Mouse (Mus musculus) frontal cortex, postnatal 10 days (tissue): ENCODE results near the gene E130208F15Rik.
A peak's percentile ranks its signal among the peaks of the same experiment; 100 is the strongest.

Experiments
- DNase-seq, 2 experiments: peaks; one replicate each; pipeline ENCODE4 v3.0.0; 2022; ENCODE audit warnings: low spot score in 2 of 2, mixed read lengths in 1 of 2

E130208F15Rik gene

DNA sequence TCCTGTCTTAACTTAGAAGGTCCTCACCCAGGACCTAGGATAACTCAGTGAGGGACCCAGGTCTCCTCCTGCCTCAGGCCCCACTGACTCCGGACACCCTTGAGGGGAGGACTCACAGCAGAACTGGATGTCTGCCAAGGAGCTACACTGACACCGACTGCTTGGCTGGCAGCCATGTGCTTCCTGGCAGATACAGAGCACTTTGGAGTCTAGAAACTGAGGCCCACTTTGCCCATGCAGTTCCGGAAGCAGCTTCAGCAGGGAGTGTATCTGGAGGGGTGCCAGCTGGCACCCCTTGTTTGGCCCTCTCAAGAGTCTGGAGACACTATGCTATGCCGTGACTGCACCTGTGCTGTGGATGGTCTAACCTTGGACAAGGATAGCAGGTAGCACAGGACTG is 11.9 kb downstream of the E130208F15Rik start:
- DNase-seq = peak; percentile 77 to 79

DNA sequence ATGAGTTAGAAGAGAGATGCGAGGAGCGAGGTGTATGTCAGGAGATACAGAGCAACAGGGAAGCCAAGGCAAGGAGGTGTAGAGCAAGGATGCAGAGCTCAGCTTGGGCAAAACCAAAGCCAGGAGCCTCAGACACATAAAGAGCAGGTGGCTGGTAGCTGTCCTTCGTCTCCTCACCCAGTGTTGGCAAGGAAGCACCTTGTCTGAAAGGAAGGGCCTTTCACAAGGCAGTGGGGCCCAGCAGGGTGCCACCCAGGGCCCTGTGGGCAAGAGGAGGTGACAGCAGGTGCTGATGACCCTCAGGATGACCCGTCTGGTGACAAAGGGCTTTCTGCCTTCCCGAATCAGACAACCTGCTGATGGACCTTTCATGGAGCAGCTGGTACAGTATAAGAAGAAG is 13.0 kb downstream of the E130208F15Rik start:
- DNase-seq = no peak

DNA sequence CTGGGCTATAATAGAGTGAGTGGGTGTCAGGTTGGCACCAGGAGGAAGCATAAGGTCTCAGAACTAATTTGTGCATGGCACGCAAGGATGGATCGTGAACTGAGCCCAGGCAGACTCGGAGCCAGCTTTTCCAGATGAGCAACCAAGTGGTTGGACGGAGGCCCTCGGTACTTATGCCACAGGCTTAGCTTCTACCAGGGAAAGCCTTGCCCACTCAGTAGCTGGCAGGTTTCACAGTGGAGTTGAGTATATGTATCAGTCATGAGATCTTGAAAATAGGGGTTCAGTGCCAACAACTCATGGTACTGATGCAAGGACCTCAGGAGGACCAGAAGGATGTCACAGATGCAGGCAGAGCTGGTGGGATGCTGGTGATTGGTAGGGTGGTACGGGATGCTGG is 14.1 kb downstream of the E130208F15Rik start:
- DNase-seq = no peak

DNA sequence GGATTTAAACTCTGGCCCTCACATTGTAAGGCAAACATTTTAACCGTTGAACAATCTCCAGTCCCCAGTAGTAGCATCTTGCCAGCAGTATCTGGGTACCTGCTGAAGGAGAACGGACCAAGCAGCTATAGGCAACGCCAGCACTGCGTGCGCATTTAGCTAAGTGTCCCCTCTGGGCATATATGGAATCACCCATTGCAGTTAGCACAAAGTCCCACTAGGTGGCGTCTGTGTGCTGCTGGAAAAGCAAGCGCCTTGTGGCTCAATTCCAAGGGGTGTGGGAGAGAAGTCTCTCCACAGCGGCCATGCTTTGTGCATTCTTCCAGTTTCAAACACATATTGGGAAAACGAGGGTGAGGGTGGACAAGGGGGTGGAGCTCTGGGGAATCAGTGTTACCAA is 14.8 kb downstream of the E130208F15Rik start:
- DNase-seq = peak; percentile 73 to 87

DNA sequence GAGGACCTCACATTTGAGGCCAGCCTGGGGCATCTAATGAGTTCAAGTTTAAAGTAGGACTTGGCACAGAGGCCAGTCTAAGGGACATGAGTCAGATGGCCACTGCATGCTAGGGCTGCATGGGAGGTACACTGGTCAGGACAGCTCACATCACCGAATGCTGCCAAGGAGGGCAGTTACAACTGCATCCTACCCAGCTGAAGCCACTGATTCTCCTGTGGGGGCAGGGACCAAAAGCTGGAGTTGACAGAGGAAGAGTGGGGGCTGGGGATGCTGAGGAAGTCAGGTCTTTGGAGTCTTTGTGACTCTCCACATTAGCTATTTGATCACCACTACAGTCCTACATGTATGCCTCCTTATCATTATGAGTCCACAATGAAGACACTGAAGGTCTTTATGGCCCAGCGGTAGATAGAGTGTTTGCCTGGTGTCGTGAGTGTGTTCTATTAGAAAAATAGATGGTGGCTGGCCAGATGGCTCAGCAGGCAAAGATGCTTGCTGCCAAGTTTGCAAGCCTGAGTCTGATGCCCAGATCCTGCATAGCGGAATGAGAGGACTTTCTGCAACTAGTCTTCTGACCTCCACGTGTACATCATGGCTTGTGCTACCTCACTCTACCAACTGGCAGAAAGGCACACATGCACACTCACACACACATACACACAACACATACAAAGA is 18.0 kb downstream of the E130208F15Rik start:
- no peak for DNase-seq

DNA sequence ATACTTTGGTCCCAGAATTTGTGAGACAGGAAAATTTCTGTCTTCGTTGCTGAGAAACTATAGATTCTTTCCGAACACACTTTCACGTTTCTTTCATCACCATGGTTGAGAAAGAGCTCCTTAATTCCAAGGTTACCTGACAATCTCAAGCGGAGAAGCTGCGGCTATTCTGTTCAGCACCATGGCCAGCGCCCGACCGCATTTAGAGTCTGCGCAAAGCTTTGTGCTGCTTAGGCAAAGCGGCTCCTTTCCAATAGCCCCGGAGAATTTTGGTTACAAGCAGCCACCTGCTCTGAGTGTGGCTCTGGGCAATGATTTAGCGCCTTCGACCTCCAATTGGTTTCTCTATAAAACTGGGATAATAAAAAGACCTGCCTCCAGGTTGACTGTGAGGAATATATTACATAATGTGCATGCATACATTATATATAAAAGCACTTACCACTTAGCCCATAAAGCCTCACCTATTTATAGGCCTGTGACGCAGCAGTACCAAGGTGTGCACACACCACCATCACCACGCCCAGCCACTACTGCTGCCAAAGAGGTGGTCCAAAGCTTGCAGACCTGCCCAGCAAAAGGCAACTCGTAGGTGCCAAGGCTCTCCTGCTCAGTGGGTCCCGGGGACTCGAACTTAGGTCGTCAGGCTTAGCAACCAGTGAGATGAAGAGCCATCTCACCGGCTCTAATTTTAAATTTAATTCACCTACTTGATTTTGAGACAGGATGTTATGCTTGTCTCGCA is 25.3 kb downstream of the E130208F15Rik start:
- no peak for DNase-seq

DNA sequence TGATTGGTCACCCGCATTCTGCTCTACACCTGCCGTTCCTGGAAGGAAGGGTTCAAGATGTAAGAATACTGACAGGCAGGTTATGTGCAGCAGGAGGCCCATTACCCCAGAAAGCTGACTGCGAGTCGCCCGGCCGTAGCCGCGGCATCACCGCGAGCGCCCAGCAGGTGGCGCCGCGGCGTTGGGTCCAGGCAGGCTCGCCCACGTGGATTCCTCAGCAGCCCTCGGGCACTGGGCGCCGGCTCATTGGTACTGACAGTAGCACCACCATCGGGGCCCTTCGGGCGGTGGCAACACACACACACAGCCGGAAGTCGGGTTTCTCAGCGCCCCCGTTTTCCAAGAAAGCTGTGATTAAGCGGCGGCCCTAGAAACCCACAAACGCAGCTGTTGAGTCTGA is 26.3 kb downstream of the E130208F15Rik start:
- DNase-seq = peak; percentile 72 to 73

DNA sequence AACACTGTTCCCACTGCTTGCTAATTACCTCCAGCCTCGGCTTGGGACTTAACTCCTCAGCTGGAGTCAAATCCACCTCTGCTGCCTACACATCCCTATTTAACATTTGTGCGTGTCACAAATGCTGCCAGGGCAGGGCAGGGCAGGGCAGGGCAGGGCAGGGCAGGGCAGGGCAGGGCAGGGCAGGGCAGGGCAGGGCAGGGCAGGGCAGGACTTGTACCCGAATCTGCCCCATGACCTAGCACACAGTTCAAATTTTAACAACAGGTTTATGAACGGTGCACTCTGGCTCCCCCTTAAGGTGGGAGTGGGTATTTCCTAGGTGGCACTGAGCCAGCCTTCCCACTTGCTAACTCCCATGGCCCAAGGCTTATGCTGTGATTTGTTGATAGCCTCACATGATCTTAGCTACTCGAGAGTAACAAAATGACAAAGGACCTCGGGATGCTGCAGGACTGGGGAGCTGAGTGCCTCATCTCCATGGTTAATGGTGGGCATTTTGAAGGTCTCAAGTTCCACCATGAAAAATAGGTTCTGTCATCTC is 31.8 kb downstream of the E130208F15Rik start:
- DNase-seq = no peak

DNA sequence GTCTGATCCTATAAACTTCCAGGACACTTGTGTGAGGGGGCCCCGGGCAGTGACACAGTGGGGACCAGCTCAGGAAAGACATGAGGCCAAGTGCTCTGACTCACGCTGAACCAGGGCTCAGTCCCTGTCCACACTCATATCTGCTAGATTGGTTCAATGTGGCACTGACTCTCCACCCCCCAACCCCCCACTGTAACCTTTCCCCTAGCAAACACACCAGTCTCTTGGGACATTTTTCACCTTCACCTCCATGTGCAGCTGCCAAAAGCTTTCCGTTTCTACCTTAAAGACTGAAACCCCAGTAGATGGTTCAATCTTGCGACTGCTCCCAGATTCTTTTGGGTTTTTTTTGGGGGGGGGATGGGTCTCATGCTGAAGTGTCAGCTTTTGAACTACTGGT is 32.5 kb downstream of the E130208F15Rik start:
- DNase-seq = no peak

DNA sequence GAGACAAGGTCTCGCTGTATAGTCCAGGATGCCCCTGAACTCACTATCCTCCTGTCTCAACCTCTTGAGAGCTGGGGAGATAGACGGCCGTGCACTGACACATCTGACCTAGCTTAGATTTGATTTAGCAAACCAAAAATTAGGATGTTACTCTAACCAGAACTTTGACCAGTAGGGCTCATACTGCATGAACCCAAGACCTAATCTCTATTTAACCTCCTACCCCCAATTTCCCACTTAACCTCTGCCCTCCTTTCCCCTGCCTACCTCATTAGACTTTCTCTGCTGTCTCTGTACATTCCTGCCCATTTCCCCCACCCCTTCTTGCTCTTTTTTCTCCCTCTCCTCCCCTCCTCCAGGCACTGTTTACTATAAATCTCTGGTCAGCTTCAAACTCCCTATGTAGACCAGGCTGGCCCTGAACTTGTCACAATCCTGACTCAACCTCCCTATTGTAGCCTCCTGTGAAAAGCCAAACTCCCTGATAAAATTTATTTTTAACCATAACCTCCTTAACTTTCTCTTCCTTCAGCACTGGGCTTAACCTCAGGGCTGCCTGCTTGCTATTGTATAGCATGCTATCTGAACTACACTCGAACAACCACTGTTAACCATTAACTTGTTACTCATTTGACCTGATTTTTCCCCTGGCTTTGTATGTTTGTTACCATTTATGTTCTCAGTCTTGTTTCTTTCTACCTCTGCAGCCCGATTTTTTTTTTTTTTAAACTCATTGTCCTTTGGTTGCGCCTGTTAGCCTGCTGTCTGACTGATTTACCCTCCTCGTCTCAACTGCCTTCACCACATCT is 37.0 kb downstream of the E130208F15Rik start:
- no peak for DNase-seq

DNA sequence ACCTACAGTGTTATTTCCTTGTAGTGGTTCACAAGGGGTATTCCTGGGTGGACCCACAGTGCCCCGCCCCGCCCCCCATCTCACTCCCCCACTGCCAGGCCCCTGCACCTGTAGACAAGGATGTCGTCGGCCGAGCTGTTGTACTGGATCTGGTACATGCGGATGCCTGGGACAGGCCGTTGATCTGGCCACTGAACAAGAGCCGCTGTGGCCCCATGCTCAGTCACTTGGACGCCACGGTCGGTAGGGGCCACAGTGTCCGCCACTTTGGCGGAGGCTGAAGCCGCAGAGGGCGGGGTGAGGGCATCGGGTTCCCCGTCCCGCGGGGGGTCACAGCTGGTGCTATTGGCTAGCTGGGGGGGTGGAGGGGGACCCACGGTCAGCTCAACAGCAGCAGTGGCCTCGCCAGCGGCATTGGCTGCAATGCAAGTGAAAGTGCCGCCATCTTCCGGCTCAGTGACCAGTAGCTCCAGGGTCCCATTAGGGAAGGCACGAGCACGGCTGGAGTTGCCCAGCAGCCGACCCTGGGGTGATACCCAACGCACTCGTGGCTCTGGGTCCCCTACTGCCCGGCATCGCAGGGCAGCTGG is 37.8 kb downstream of the E130208F15Rik start:
- DNase-seq = no peak

DNA sequence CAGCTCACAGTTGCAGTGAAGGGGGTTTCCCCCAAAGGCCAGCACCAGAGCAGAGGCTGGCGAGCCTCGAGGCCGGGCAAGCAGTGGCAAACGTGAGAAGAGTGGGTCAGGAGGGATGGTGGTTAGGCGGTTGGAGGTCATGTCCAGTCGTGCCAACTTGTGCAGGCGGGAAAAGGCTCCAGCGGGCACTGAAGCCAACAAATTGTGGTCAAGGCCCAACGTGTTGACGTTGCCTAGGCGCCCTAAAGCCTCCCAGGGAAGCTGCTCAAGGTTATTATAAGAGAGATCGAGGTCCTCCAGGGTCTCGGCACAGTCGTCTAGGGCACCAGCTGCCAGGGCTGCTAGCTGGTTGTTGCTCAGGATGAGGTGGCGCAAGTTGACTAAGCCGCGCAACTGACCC is 38.5 kb downstream of the E130208F15Rik start:
- DNase-seq = no peak

DNA sequence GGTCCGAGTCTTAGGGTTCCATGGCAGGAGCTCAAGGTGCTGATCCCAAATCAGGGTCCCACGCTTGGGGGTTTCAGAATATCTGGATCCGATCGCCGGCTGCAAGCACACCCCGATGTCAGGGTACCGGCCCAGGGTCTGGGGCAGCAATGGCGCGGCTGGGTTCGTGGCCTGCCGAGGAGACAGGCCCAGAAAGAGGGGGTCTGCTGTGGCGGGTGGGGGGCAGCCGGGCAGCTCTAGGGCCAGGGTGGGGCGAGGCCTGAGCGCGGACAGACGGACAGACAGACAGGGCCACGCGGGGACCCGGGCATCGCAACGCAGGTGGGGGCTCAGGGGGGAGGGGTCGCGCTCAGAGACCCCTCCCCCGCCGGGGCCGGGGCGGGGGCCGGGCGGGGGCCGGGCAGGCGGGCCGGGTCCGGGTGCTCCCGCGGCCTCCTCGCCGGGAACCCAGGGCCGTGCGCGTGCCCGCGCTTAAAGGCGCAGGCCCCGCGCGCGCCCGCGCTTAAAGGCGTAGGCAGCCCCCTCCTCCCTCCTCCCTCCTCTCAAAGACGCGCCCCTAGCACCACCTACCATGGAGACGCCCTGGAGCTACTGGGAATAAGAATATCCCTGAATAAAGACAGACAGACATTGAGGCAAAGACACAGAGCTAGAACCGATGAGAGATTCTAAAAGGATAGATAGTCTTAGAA is 41.3 kb downstream of the E130208F15Rik start, which contains the start of gene Lrfn3:
TSS of gene Lrfn3 (minus strand) at position 121 of the 692 bp plus-strand sequence.
- DNase-seq = peak in 1 of 2 experiments; percentile 62

DNA sequence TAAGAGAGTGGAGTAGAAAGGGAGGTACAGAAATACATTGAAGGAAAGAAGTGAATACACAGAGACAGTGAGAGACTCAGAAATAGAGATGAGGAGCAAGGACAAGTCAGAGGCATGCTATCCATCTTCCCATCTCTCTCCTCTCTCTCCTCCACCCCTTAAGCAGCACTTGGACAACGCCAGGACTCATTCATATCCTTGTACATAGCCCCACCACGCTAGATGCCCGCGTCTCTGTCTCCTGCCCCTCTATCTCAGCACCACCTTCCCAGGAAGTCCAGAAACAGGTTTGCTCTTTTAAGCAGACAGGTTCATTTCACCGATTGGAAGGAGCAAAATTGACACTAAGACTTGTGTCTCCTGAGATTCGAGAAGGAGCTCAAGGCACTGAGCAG is 41.8 kb downstream of the E130208F15Rik start:
- no peak for DNase-seq

DNA sequence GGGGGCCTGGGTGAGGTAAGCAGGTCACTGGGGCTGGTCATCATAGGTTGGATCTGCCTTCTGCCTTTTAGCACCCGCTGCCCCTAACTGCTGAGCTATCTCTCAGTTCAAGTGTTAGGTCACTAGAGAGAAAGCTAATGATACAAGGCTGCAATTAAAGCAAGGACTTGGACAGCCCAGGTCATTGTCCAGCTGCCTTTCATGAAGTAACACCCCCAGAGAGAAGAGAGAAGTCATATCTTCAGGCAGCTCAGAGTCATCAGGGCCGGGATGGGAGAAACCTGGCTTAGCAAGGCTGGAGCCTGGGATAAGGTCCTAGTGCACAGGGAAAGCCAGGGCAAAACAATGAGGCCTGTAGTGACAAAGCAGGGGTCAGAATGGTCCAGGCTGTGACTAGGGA is 45.9 kb downstream of the E130208F15Rik start:
- no peak for DNase-seq
